Mouse (Mus musculus): ENCODE measurements around the gene Usp20. TPM values are rescaled to one million over a fixed set of nuclear protein-coding genes. Genes with fewer than 3 reads are reported as not detected.

Usp20 gene
- total and polyA plus RNA-seq, 2 experiments from 2014 or later: 32.5 to 36.6 TPM

DNA sequence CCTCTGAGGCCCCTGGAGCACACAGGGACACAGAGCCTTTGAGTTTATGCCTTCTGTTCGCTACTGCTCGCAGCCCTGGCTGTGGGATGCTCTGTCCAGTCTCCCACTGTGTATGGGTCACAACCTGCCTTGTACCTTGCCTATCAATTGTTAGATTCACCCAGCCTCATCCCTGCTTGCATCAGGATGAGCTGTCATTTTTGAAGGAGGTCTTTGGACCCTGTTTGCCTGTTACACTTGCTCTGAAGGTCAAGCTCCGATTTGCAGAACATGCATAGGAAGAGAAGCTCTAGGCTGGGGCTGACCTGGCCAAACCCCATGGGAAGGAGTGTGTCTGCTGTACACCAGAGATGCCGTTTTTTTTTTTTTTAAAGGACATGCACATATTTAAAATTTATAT lies 24.6 kb upstream of the Usp20 start:
- H3K27me3 ChIP-seq (ENCODE audit: insufficient read depth, low read length): no peaks in the 10 kb centered on the region
- no peak overlapping the region for H3K27ac ChIP-seq (ENCODE audit: low read depth, low read length)
- no peak for TF ChIP-seq CTCF (IDR thresholded peaks at IDR 0.05)

DNA sequence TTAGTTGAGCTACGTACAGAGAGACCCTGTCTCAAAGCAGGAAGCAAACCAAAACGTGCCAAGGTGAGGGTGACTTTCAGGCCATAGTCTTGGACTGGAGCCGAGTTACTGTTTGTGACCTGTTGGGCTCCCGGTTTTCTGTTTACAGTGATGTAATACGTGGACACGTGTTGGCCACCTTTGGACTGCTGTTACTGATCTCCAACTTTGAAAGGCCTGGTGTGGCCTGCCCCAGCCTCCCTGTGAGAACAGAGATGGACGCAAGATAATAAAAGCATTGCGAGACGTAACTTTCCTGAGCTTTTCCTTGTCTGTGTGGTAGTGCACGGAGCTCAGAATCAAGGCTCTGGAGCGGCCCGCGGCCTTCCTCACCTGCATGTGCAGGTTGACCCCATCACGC lies 23.4 kb upstream of the Usp20 start:
- Histone ChIP-seq H3K4me1 (ENCODE audit: insufficient read depth, low read length) (peaks cover 9% of the 10 kb centered on the region), H3K9ac (replicated peaks; ENCODE audit: low read length, poor library complexity, severe bottlenecking) (no peak overlapping the region), H3K4me2 (ENCODE audit: low read depth, low read length, poor library complexity, severe bottlenecking) (no peak overlapping the region), H3K9me3 (ENCODE audit: low read length) (no peaks in the 10 kb centered on the region), H3K4me3 (ENCODE audit: low read depth, low read length) (no peak overlapping the region), H3K27me3 (ENCODE audit: insufficient read depth, low read length) (no peaks in the 10 kb centered on the region), H3K36me3 (ENCODE audit: insufficient read depth, low read length) (peaks cover 78% of the 10 kb centered on the region), H3K27ac (ENCODE audit: low read depth, low read length) (no peak overlapping the region)
- ATAC-seq (ENCODE audit: low FRiP score) (no peak), DNase-seq (ENCODE audit: low spot score) (no peak)
- WGBS: 90% methylated on average over 14 of the region's 14 CpGs
- TF ChIP-seq CTCF (IDR thresholded peaks at IDR 0.05): no peak

More for the DNA sequence above, 24.6 kb upstream of the Usp20 start:
- Histone ChIP-seq H3K9ac (replicated peaks; ENCODE audit: low read length, poor library complexity, severe bottlenecking) (no peak overlapping the region), H3K4me2 (ENCODE audit: low read depth, low read length, poor library complexity, severe bottlenecking) (no peak overlapping the region), H3K4me1 (ENCODE audit: insufficient read depth, low read length) (peaks cover 9% of the 10 kb centered on the region), H3K4me3 (ENCODE audit: low read depth, low read length) (no peak overlapping the region), H3K36me3 (ENCODE audit: insufficient read depth, low read length) (peaks cover 66% of the 10 kb centered on the region), H3K9me3 (ENCODE audit: low read length) (no peaks in the 10 kb centered on the region)
- no peak for DNase-seq (ENCODE audit: low spot score)
- ATAC-seq (ENCODE audit: low FRiP score): no peak
- 88% methylated on average over 4 of the region's 4 CpGs for WGBS

DNA sequence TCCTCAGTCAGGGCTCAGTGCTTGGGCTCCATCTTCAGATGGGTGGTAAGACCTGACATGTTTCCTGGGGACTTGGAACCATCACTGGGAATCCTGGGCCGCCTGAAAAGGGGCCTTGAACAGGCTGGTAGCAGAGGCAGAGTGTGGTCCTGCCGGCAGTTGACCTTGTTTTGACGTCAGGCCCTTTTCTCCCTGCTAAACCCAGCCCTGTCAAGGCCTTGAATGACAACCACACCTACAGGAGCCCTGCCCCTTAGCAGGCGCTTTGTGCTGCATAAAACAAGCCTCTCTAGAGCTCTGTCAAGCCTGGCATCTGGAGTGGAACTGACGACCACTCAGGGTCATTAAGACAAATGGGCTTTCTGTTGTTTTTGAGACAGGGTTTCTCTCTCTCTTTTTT lies 22.2 kb upstream of the Usp20 start:
- Histone ChIP-seq H3K36me3 (ENCODE audit: insufficient read depth, low read length) (peaks cover 84% of the 10 kb centered on the region), H3K4me3 (ENCODE audit: low read depth, low read length) (no peak overlapping the region)

DNA sequence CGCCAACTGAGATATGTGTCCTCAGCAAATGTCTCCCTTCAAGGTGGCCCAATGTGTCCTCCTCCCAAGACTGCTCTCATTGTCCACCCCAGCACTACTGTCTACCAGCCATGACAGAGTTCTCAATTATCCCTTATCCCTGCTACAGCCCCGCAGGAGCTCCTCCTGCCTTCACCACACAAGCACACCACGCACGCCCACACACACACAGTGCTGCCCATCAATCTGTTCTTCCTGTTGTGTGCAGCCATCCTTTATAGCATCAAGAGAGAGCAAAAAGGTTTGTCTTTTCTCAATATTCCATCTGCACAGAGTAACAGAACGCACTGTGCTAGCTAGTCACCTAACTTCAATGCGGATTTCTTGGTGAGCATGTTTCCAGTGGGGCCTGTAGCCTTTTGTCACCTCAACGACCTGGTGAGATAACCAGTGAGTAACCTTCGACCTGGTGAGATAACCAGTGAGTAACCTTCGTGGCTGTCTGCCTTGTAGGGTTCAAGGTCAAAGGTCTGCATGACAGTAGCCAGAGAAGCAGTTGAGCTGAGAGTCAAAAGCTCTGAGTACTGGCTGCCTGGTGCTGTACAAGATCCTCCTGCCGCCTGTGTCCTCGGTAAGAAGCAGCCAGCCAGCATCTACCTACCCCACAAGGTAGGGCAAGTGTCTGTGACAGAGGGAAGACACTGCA lies 19.4 kb upstream of the Usp20 start:
- Histone ChIP-seq H3K9ac (replicated peaks; ENCODE audit: low read length, poor library complexity, severe bottlenecking) (no peak overlapping the region), H3K36me3 (ENCODE audit: insufficient read depth, low read length) (peaks cover 69% of the 10 kb centered on the region), H3K4me3 (ENCODE audit: low read depth, low read length) (no peak overlapping the region), H3K27ac (ENCODE audit: low read depth, low read length) (no peak overlapping the region), H3K4me1 (ENCODE audit: insufficient read depth, low read length) (peaks cover 10% of the 10 kb centered on the region), H3K4me2 (ENCODE audit: low read depth, low read length, poor library complexity, severe bottlenecking) (no peak overlapping the region), H3K27me3 (ENCODE audit: insufficient read depth, low read length) (no peaks in the 10 kb centered on the region), H3K9me3 (ENCODE audit: low read length) (no peaks in the 10 kb centered on the region)
- no peak for ATAC-seq (ENCODE audit: low FRiP score)
- TF ChIP-seq CTCF (IDR thresholded peaks at IDR 0.05): no peak
- DNase-seq (ENCODE audit: low spot score): no peak
- WGBS: 94% methylated on average over 11 of the region's 11 CpGs

More for the DNA sequence above, 22.2 kb upstream of the Usp20 start:
- no peak for DNase-seq (ENCODE audit: low spot score)
- ATAC-seq (ENCODE audit: low FRiP score): no peak
- Histone ChIP-seq H3K9me3 (ENCODE audit: low read length) (no peaks in the 10 kb centered on the region), H3K27me3 (ENCODE audit: insufficient read depth, low read length) (no peaks in the 10 kb centered on the region), H3K4me2 (ENCODE audit: low read depth, low read length, poor library complexity, severe bottlenecking) (no peak overlapping the region), H3K4me1 (ENCODE audit: insufficient read depth, low read length) (no peaks in the 10 kb centered on the region), H3K9ac (replicated peaks; ENCODE audit: low read length, poor library complexity, severe bottlenecking) (no peak overlapping the region), H3K27ac (ENCODE audit: low read depth, low read length) (no peak overlapping the region)
- no peak for TF ChIP-seq CTCF (IDR thresholded peaks at IDR 0.05)
- WGBS: 61% methylated on average over 5 of the region's 5 CpGs

DNA sequence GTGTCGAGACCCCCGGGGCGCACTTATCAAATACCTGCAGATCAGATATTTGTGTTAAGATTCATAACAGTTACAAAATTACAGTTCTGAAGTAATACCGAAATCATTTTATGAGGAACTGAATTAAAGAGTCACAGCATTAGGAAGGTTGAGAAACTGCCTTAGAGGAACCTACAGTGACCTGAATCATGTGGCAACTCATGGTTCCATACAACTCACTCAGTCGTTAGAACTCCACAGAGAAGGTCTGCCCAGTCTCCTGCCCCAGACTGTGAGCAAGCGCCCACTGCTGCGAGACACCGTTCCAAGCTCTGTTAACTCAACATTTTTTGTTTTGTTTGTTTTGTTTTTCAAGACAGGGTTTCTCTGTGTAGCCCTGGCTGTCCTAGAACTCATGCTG lies 16.5 kb upstream of the Usp20 start:
- Histone ChIP-seq H3K9me3 (ENCODE audit: low read length) (no peaks in the 10 kb centered on the region), H3K4me2 (ENCODE audit: low read depth, low read length, poor library complexity, severe bottlenecking) (no peak overlapping the region), H3K4me3 (ENCODE audit: low read depth, low read length) (no peak overlapping the region), H3K27me3 (ENCODE audit: insufficient read depth, low read length) (no peaks in the 10 kb centered on the region), H3K27ac (ENCODE audit: low read depth, low read length) (no peak overlapping the region), H3K4me1 (ENCODE audit: insufficient read depth, low read length) (peaks cover 10% of the 10 kb centered on the region), H3K36me3 (ENCODE audit: insufficient read depth, low read length) (peaks cover 45% of the 10 kb centered on the region), H3K9ac (replicated peaks; ENCODE audit: low read length, poor library complexity, severe bottlenecking) (no peak overlapping the region)
- DNase-seq (ENCODE audit: low spot score) (no peak), ATAC-seq (ENCODE audit: low FRiP score) (no peak)
- no peak for TF ChIP-seq CTCF (IDR thresholded peaks at IDR 0.05)
- WGBS: 90% methylated on average over 8 of the region's 8 CpGs

DNA sequence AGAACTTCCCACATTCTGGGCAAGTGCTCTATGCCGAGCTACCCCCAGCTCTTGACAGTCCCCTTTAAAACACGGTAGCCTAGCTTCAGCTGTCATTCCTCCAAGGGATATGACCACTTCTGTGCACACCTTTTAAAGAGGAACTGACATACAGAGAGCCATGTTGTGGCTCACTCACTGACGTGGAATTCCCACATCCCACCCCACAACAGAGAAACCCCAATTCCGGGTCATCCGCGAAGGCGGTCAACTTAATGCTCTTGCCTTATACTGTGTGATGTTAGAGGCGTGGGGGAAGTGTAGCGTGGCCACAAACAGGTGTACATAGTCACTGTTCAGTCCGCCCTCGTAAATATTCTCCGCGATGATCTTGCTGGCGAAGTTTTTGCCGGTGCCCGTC lies 15.3 kb upstream of the Usp20 start:
- Histone ChIP-seq H3K4me1 (ENCODE audit: insufficient read depth, low read length) (peaks cover 10% of the 10 kb centered on the region), H3K9me3 (ENCODE audit: low read length) (no peaks in the 10 kb centered on the region), H3K9ac (replicated peaks; ENCODE audit: low read length, poor library complexity, severe bottlenecking) (peak overlapping the region; percentile 93), H3K27ac (ENCODE audit: low read depth, low read length) (0 out of 2 replicates have a peak overlapping the region, but pooled peaks have one; percentile 76), H3K4me3 (ENCODE audit: low read depth, low read length) (peak overlapping the region; percentile 73), H3K36me3 (ENCODE audit: insufficient read depth, low read length) (peaks cover 33% of the 10 kb centered on the region), H3K27me3 (ENCODE audit: insufficient read depth, low read length) (no peaks in the 10 kb centered on the region), H3K4me2 (ENCODE audit: low read depth, low read length, poor library complexity, severe bottlenecking) (peak overlapping the region; percentile 74)
- TF ChIP-seq CTCF (IDR thresholded peaks at IDR 0.05): no peak
- ATAC-seq (ENCODE audit: low FRiP score): no peak
- DNase-seq (ENCODE audit: low spot score): peak; percentile 9
- 24% methylated on average over 16 of the region's 16 CpGs for WGBS
